Mouse (Mus musculus): ENCODE measurements around the gene Anxa4. TPM values are rescaled to one million over a fixed set of nuclear protein-coding genes. Genes with fewer than 3 reads are reported as not detected.

Anxa4 gene
- total RNA-seq, 2 experiments from 2014 or later = 18.7 to 21.4 TPM

DNA sequence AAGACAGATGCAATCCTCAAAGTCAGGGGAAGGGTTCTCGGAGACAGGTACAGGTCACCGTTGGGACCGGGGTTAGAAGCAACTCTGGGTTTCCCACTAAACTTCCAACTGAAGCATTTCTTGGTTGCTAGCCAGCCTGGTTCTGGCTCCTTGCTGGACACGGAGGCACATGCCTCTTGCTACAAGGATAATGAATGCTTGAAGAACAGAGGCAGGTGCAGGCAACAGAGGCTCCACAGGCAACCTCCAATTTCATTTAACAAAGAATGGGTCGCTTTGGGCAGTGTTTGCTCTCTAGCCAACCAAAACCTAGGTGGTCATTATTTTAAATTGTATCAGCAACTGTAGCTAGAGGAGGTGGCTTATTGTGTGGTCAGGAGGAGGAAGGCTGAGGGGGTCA lies 573 bp upstream of the Anxa4 start:
- intact Hi-C loops (cut with DNase I) = no loop called here
- Histone ChIP-seq H3K4me3 (peak overlapping the region; percentile 95), H3K27ac (peak overlapping the region; percentile 82)
- TF ChIP-seq CTCF (IDR thresholded peaks at IDR 0.05) = no peak
- DNase-seq = no peak

DNA sequence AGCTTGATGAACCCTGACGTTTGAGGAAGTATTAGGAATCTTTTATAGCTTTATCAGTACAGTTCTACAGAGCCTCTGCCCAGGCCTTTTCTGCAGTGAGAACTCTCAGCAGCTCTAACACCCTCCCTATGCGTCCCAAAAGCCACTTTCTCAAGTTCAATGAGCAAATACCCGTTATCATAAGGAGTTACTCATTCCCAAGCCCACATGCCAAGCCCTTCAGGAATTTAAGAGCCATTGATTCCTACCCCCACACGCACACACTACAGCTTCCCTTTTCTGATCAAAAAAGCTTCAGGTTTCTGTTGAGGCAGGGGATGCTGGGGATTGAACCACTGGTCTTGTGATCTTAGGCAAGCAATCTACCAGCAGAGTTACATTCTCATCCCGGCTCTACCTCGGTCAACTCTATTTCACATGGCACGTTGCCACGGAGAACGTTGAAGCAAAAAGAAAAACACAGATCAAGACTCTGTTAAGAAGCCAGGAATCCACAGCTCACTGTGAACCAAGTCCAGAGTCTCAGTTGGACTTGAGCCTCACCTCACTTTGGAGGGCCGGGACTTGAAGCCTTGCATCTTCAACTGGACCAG lies 2.9 kb downstream of the Anxa4 start:
- no peak for TF ChIP-seq CTCF (IDR thresholded peaks at IDR 0.05)
- no peak for DNase-seq
- intact Hi-C loops (cut with DNase I) = no loop called here
- H3K27ac ChIP-seq = no peak overlapping the region
- no peak overlapping the region for H3K4me3 ChIP-seq

DNA sequence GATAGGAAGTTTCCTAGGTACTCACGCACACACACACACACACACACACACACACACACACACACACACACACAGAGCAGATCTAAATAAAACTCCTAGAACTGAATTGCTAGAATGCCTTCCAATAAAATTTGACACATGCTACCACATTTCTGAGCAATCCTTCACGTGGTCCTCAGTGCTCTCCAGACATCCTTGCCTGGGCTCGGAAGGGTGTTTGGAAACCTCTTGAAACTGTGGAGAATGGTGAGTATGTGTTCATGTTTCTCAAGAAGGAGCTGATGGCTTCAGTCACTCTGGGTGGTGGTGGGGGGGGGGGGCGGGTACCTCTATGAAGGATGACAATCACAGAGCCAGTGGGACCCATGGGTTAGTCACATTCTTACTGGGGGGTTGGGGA lies 5.1 kb downstream of the Anxa4 start:
- Histone ChIP-seq H3K27ac (no peak overlapping the region), H3K4me3 (no peak overlapping the region)
- intact Hi-C loops (cut with DNase I) = no loop called here
- no peak for TF ChIP-seq CTCF (IDR thresholded peaks at IDR 0.05)
- DNase-seq = no peak

DNA sequence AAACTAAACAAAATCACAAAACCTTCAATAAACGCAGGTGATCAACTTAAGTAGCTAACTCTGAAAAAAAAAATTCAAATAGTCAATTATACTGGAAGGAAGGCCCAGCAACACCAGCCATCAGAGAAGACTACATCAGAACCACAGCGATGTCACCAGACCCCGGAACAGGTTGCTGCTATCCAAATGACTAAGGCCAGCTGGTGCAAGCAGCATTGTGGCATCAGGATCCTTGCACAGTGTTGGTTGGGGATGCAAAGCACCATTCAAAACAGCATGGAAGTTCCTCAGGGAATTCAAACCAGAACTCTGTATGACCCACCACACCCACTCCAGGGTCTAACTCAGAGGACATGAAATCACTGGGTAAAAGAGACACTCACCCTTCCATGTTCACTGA lies 6.8 kb downstream of the Anxa4 start:
- Histone ChIP-seq H3K4me3 (no peak overlapping the region), H3K27ac (no peak overlapping the region)
- DNase-seq = no peak
- no peak for TF ChIP-seq CTCF (IDR thresholded peaks at IDR 0.05)
- intact Hi-C loops (cut with DNase I) = no loop called here

DNA sequence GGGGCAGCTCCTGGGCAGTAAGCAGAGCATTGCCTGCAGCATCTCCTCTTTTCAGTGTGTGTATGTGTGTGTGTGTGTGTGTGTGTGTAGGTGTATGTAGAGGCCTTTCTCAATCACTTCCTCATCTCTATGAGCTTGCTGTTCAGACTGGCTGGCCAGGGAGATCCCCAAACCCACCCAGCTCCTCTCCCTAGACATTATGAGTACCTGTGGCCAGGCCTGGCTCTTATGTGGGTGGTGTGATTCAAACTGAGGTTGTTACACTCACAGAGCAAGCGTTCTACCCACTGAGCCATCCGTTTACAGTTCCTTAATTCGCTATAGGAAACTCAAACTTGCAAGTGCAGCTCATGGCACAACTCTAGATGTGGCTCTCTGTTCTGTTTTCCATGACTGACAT lies 8.6 kb downstream of the Anxa4 start:
- TF ChIP-seq CTCF (IDR thresholded peaks at IDR 0.05) = no peak
- intact Hi-C loops (cut with DNase I) = no loop called here
- no peak for DNase-seq
- Histone ChIP-seq H3K27ac (no peak overlapping the region), H3K4me3 (no peak overlapping the region)

DNA sequence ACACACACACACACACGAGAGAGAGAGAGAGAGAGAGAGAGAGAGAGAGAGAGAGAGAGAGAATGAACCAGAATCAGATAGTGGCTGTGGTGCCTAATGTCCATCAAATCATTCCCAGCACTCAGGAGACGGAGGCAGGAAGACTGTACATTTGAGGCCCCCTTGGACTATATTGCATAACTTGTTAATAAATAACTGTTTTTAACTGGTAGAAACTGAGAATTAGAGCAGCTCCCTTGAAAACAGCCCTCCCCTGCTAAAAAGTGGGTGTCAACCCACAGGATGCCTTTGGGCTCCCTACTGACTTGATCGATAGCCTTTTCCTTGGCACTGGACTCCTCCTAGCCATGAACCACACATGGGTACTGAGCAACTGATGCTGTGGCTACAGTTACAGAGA lies 11.0 kb downstream of the Anxa4 start:
- Histone ChIP-seq H3K27ac (no peak overlapping the region), H3K4me3 (no peak overlapping the region)
- DNase-seq = no peak
- TF ChIP-seq CTCF (IDR thresholded peaks at IDR 0.05) = no peak
- intact Hi-C loops (cut with DNase I) = no loop called here

DNA sequence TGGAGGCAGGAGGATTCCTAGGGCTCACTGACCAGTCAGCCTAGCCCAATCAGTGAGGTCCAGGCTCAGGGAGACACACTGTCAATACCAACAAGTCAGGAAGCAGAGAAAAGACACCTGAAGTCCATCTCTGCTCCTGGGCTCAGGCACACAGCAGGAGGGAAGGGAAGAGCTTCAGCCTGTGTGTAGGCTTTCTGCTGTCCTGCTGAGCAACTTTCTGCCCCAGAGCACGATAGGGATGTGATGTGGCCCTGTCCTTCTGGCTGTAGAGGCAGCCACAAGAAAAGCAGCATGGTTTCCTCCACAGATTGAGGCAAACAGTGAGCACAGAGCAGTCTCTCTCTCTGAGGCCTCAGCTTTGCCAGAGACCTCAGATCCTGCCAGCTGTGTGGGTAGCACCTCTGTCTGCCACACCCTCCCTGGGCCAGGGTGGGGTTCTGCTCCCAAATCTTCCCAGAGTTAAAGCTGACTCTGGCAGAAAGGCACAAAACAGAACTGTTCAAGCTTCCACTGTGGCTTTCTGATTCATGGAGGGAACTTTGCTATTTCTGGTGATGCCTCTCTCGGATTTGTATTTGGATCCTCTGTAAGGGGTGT lies 11.9 kb downstream of the Anxa4 start:
- Histone ChIP-seq H3K4me3 (no peak overlapping the region), H3K27ac (peak overlapping the region; percentile 48)
- intact Hi-C loops (cut with DNase I) = no loop called here
- DNase-seq = peak; percentile 48
- no peak for TF ChIP-seq CTCF (IDR thresholded peaks at IDR 0.05)

DNA sequence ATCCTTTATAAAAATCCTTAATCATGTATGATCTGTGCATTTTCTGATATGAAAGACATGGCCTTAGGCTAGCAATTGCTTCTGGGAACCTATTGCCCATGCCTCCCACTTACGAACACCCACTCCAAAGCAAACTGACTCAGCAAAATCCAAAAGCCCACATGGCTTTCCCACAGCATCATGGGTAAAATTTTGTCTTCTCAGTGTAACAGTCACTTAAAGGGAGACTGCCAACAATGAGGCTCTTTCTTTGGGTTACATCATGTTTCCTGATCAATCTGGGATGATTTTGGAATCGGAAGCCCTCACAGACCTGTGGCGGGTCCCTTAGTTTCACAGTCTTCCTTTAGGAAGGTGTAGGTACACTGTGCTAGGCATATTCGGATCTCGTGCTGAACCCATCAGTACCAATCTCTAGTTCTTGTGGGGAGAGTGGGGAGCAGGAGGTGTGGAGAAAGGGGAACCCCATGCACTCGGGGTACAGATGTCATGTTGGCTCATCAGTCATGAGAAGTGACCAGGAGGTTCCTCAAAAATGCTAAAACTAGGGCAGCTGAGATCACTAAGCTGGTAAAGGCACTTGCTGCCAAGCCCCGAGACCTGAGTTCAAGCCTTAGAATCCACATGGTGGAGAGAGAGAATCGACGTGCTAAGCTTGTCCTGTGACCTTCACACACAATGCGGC lies 14.3 kb downstream of the Anxa4 start:
- H3K27ac ChIP-seq = no peak overlapping the region
- intact Hi-C loops (cut with DNase I) = no loop called here
- DNase-seq = no peak
- H3K4me3 ChIP-seq = no peak overlapping the region
- TF ChIP-seq CTCF (IDR thresholded peaks at IDR 0.05) = no peak

DNA sequence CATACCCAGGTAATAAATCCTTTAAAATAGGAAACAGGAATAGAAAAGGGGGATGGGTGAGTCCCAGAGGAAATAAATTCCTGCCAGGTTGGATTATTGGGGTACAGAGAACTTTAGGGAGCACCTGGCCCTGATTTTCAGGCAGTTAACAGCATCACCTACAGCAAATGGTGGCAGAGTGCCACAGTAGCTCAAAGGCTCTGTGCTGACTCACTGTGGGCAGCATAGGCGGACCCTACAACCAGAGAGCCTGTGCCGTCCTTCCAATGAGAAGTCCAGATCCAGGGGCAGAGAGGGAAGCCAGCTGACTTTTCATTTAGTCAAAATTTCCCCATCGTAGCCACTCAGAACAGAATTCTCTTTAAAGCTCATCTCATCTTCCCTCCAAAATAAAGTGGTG lies 16.2 kb downstream of the Anxa4 start:
- no peak for DNase-seq
- H3K4me3 ChIP-seq = no peak overlapping the region
- intact Hi-C loops (cut with DNase I) = no loop called here
- no peak for TF ChIP-seq CTCF (IDR thresholded peaks at IDR 0.05)
- peak overlapping the region; percentile 86 for H3K27ac ChIP-seq

DNA sequence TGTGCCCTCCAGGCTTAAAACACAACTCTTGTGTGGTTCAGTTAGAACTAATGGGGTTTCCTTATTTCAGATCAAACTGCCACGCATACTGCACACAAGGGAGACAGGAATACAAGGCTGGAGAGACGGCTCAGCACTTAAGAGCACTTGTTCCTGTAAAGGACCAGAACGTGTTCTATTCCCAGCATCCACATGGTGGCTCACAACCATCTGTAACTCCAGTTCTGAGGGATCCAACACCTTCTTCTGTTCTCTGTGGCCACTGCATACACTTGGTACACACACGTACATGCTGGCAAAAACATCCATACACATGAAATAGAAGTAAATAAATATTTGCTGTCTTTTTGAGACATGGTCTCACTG lies 16.7 kb downstream of the Anxa4 start:
- peak overlapping the region; percentile 86 for H3K27ac ChIP-seq

DNA sequence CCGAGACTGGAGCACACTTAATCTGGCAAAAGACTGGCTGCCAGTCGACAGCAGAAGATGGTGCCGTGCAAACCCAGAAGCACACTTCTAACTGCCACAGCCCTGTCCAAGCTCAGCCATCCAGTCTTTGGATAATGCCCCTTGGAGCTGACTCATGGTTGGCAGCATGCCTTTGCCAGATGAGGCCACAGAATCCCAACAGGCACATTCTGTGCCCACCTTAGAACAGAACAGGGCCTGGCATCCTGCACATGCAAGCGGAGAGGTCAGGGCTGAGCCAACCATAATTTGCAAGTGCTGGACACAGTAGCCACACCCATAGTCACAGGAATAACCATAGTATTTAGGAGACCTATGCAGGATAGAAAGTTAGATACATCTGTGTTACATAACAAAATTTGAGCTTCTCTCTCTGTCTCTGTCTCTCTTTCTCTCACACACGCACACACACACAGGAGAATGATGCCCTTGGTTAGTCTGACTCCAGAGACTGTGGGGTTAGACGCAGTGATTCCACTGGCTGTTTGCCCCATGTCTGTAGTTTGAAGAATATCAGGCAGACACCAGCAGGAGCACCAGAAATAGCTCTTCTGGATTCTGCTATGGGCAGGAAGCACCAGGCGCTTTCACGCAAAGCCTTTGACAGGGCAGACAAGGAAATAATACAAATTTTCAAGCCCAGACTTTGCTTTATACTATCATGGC lies 17.2 kb downstream of the Anxa4 start:
- peak overlapping the region; percentile 86 for H3K27ac ChIP-seq
- TF ChIP-seq CTCF (IDR thresholded peaks at IDR 0.05) = no peak
- peak; percentile 83 for DNase-seq
- intact Hi-C loops (cut with DNase I) = no loop called here
- H3K4me3 ChIP-seq = no peak overlapping the region

More for the DNA sequence above, 16.7 kb downstream of the Anxa4 start:
- H3K4me3 ChIP-seq = no peak overlapping the region
- no peak for DNase-seq
- no peak for TF ChIP-seq CTCF (IDR thresholded peaks at IDR 0.05)
- intact Hi-C loops (cut with DNase I) = no loop called here

DNA sequence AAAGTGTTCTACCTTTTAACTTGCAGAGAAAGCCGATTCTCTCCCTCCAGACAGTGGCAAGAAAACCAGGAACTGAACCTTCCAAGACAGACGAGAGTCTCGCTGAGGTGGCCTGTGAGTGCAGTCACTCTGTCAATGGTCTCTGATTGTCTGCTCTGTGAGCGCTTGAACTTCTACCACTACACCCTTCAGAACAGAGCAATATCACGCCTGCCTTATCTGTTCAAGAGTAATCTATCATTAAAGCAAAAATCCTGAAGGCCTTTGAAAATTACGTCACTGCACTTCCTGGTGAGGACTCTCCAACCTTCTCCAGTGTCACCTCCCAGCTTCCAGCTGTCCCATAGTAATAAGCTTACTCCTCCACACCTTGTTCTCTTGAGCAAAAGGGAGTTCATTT lies 18.4 kb downstream of the Anxa4 start:
- no peak for DNase-seq
- intact Hi-C loops (cut with DNase I) = no loop called here
- no peak overlapping the region for H3K4me3 ChIP-seq
- peak overlapping the region; percentile 86 for H3K27ac ChIP-seq
- TF ChIP-seq CTCF (IDR thresholded peaks at IDR 0.05) = no peak

DNA sequence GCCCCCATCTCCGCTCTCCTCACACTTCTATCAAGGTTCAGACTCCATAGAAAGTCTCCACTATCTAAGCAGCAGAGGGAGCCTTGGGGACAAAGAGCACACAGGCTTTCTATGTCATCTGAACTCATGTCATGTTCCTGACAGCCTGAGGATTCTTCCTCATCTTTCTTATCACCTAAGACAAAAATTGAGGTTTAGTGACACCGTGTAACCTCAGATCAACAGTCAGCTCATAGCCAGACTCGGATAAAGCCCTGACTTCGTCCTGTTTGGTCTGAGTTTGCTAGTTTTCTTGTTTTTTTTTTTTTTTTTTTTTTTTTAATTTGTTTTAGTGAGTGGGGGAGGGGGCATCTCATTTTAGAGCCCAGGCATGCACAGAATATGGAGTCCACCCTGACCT lies 19.6 kb downstream of the Anxa4 start:
- no peak for DNase-seq
- intact Hi-C loops (cut with DNase I) = no loop called here
- Histone ChIP-seq H3K27ac (peak overlapping the region; percentile 24; the same call in 1 of the 2 replicates), H3K4me3 (no peak overlapping the region)
- TF ChIP-seq CTCF (IDR thresholded peaks at IDR 0.05) = no peak
